Mouse (Mus musculus): ENCODE results near the gene Ints6.

DNA sequence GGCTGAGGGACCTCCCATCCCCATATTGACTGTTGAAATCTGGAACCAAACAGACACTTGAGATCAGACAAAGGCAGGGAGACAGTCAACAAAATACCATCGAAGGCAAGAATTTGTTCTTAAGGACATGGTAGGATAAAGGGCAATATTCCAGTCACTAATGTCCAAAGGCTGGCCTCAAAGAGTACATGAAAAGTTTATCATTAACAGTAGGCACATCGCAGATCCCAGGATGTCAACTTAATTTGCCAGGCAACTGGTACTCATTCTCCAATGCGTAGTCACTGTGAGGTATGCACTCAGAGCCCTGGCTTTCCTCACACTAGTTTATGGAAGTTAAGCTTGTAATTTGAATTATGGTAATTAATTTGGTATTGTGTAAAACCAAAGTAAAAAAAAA lies 13.3 kb upstream of the Ints6 start:
- TF ChIP-seq CTCF (IDR thresholded peaks at IDR 0.05; ENCODE audit: low read depth), result no peak
- no peak for TF ChIP-seq EP300 (optimal IDR thresholded peaks at IDR 0.05)

Measured in stomach, postnatal 0 days (tissue).